Mouse (Mus musculus): ENCODE results near the gene Mturn.

The Mturn gene

GRCm38 (mm10) chr6:54680891-54681745 is at the start of gene Mturn:
Gene Mturn, plus strand, starts transcription at chr6:54681624.
- DNase-seq: peak; percentile 100

GRCm38 (mm10) chr6:54639877-54640276 is 41.5 kb upstream of the Mturn start:
- DNase-seq: no peak

GRCm38 (mm10) chr6:54641953-54642352 is 39.5 kb upstream of the Mturn start:
- no peak for DNase-seq

GRCm38 (mm10) chr6:54643181-54643580 is 38.2 kb upstream of the Mturn start:
- no peak for DNase-seq

- no peak for DNase-seq
Observed at GRCm38 (mm10) chr6:54655471-54656095, 25.8 kb upstream of the Mturn start.

GRCm38 (mm10) chr6:54657861-54658260 is 23.6 kb upstream of the Mturn start:
- no peak for DNase-seq

GRCm38 (mm10) chr6:54669868-54670267 is 11.6 kb upstream of the Mturn start:
- DNase-seq: no peak

- DNase-seq: no peak
Observed at GRCm38 (mm10) chr6:54672901-54673300, 8.5 kb upstream of the Mturn start.

- no peak for DNase-seq
Observed at GRCm38 (mm10) chr6:54679686-54680085, 1.7 kb upstream of the Mturn start.

- no peak for DNase-seq
Observed at GRCm38 (mm10) chr6:54681746-54682428, 463 bp downstream of the Mturn start.

GRCm38 (mm10) chr6:54684085-54684484 is 2.7 kb downstream of the Mturn start:
- DNase-seq: no peak

- no peak for DNase-seq
Observed at GRCm38 (mm10) chr6:54685103-54685502, 3.7 kb downstream of the Mturn start.

- DNase-seq: no peak
Observed at GRCm38 (mm10) chr6:54685716-54686395, 4.4 kb downstream of the Mturn start.

- no peak for DNase-seq
Observed at GRCm38 (mm10) chr6:54686946-54687737, 5.7 kb downstream of the Mturn start.

GRCm38 (mm10) chr6:54688467-54689323 is 7.3 kb downstream of the Mturn start:
- no peak for DNase-seq

- DNase-seq: no peak
Observed at GRCm38 (mm10) chr6:54689686-54690085, 8.3 kb downstream of the Mturn start.

GRCm38 (mm10) chr6:54690838-54691237 is 9.4 kb downstream of the Mturn start:
- no peak for DNase-seq

GRCm38 (mm10) chr6:54691368-54692116 is 10.1 kb downstream of the Mturn start:
- DNase-seq: no peak

GRCm38 (mm10) chr6:54692201-54692600 is 10.8 kb downstream of the Mturn start:
- no peak for DNase-seq

- DNase-seq: no peak
Observed at GRCm38 (mm10) chr6:54693286-54693685, 11.9 kb downstream of the Mturn start.

Measured in lung, postnatal 14 days (tissue).